In genomic region chr6:91180767-91181171, GRCm38 (mm10) we compare ENCODE assay signal across 10 mouse cellular contexts. TPM values are rescaled to one million over a fixed set of nuclear protein-coding genes. Genes with fewer than 3 reads are reported as not detected.
A peak's percentile ranks its signal among the peaks of the same experiment; 100 is the strongest.
DNase-seq lines count a peak whose midpoint lies in the region; ATAC-seq and TF ChIP-seq lines count a peak whose summit lies in the region.
"Had no signal": no experiment of that assay in that cellular context is flagged by ENCODE, and none has a peak within 500 bp of the region (broad histone marks: within the 10 kb centered on the region; RNA-seq: fewer than 3 reads in every experiment).

No protein-coding gene starts in this region.

- 0 out of 2 replicates have a peak overlapping the region, but pooled peaks have one; percentile 1 for H3K4me3 ChIP-seq in embryonic facial prominence, embryonic 10.5 days
- no peak overlapping the region for H3K4me3 ChIP-seq in forebrain, embryonic 12.5 days (replicated peaks)
- no peak overlapping the region for H3K4me3 ChIP-seq in hindbrain, postnatal 0 days (ENCODE audit: low read length)

- intact Hi-C loops in left cerebral cortex, postnatal 10 days (cut with DNase I) = no loop called here

- H3K27ac ChIP-seq in embryonic facial prominence, embryonic 10.5 days (replicated peaks) = peak overlapping the region; percentile 85
- H3K27ac ChIP-seq in forebrain, embryonic 12.5 days = 0 out of 2 replicates have a peak overlapping the region, but pooled peaks have one; percentile 25
- peak overlapping the region; percentile 26; the same call in 1 of the 2 replicates for H3K27ac ChIP-seq in hindbrain, postnatal 0 days
- H3K27ac ChIP-seq: kidney, postnatal 0 days had no signal

- H3K9me3 ChIP-seq in embryonic facial prominence, embryonic 10.5 days = no peaks in the 10 kb centered on the region
- H3K9me3 ChIP-seq in forebrain, embryonic 12.5 days = no peaks in the 10 kb centered on the region
- no peaks in the 10 kb centered on the region for H3K9me3 ChIP-seq in hindbrain, postnatal 0 days (ENCODE audit: low read length)

- TF ChIP-seq CTCF in hindbrain, postnatal 0 days (IDR thresholded peaks at IDR 0.05; ENCODE audit: low read depth) = no peak

- peaks cover 38% of the 10 kb centered on the region for H3K4me1 ChIP-seq in embryonic facial prominence, embryonic 10.5 days
- no peaks in the 10 kb centered on the region; the same call in 1 of the 2 replicates for H3K4me1 ChIP-seq in forebrain, embryonic 12.5 days
- H3K4me1 ChIP-seq in hindbrain, postnatal 0 days (ENCODE audit: insufficient read depth, low read length) = no peaks in the 10 kb centered on the region

- 40% methylated on average over 9 of the region's 9 CpGs for WGBS in embryonic facial prominence, embryonic 10.5 days
- WGBS in forebrain, embryonic 12.5 days = 57% methylated on average over 9 of the region's 9 CpGs
- 50% methylated on average over 9 of the region's 9 CpGs for WGBS in hindbrain, postnatal 0 days

- no peak for ATAC-seq in forebrain, embryonic 12.5 days (ENCODE audit: low FRiP score)
- no peak for ATAC-seq in hindbrain, postnatal 0 days
- ATAC-seq in CD4-positive, CD25-positive, alpha-beta regulatory T cell, adult 4 months = no peak
- ATAC-seq in erythroblast, adult 5-6 weeks (replicated peaks; ENCODE audit: low FRiP score, poor library complexity, severe bottlenecking) = no peak
- ATAC-seq: Patski had no signal

- H3K36me3 ChIP-seq in embryonic facial prominence, embryonic 10.5 days (replicated peaks) = no peaks in the 10 kb centered on the region
- H3K36me3 ChIP-seq in forebrain, embryonic 12.5 days (replicated peaks) = no peaks in the 10 kb centered on the region
- no peaks in the 10 kb centered on the region for H3K36me3 ChIP-seq in hindbrain, postnatal 0 days (ENCODE audit: insufficient read depth, low read length)

- no peak overlapping the region for H3K4me2 ChIP-seq in forebrain, embryonic 12.5 days
- H3K4me2 ChIP-seq in hindbrain, postnatal 0 days (ENCODE audit: low read depth, low read length) = no peak overlapping the region

- peak; percentile 46 to 51 for DNase-seq in left cerebral cortex, postnatal 10 days (ENCODE audit: extremely low spot score in 1 of 2, low spot score in 2 of 2)
- DNase-seq in left cerebral cortex, adult 11 months (ENCODE audit: low spot score) = no peak
- DNase-seq in embryonic facial prominence, embryonic 10.5 days (ENCODE audit: low spot score) = peak; percentile 67
- DNase-seq in hindbrain, postnatal 0 days (ENCODE audit: low spot score) = no peak
- no peak for DNase-seq in spleen, postnatal 4 days (ENCODE audit: low spot score in 2 of 2)

- no peaks in the 10 kb centered on the region for H3K27me3 ChIP-seq in embryonic facial prominence, embryonic 10.5 days (replicated peaks; ENCODE audit: low read depth, poor library complexity, severe bottlenecking)
- H3K27me3 ChIP-seq in forebrain, embryonic 12.5 days = no peaks in the 10 kb centered on the region
- H3K27me3 ChIP-seq in hindbrain, postnatal 0 days (ENCODE audit: insufficient read depth, low read length) = no peaks in the 10 kb centered on the region
- H3K27me3 ChIP-seq: Patski had no signal

- H3K9ac ChIP-seq in forebrain, embryonic 12.5 days = no peak overlapping the region
- no peak overlapping the region for H3K9ac ChIP-seq in hindbrain, postnatal 0 days (replicated peaks; ENCODE audit: low read length)

RNA-seq across cellular contexts. Expression of gene Hdac11, which starts 24.3 kb away (rescaled TPM):
- 100 to 1,000 TPM; 111 to 117 TPM for total RNA-seq in left cerebral cortex, postnatal 10 days (2021)
- 8.6 and 9.8 TPM in 2 replicates for polyA plus RNA-seq in embryonic facial prominence, embryonic 10.5 days (2016; fragmentation: Nextera tagmentation; extraction: Ambion mirVana)
- 16.3 and 18.0 TPM in 2 replicates for polyA plus RNA-seq in forebrain, embryonic 12.5 days (2016; fragmentation: Nextera tagmentation; extraction: Ambion mirVana)
- total RNA-seq in hindbrain, postnatal 0 days (2014; rRNA removed) = 100 and 111 TPM in 2 replicates
- polyA plus RNA-seq in hindbrain, postnatal 0 days (2015; fragmentation: Nextera tagmentation; extraction: Ambion mirVana) = 50.1 and 50.7 TPM in 2 replicates
- polyA plus RNA-seq in CD4-positive, CD25-positive, alpha-beta regulatory T cell, adult 4 months (2017; shearing (Covaris generic)) = 1 to 10 TPM; 1.5 to 2.0 TPM
- total RNA-seq in erythroblast, adult 5-6 weeks (2015; ENCODE audit: low replicate concordance) = 3.8 TPM in 1 of 2 replicates, not detected in the other
- total RNA-seq in erythroblast, adult 5-6 weeks (2017; ENCODE audit: low replicate concordance) = 0.84 and 1.8 TPM in 2 replicates

RNA-seq across cellular contexts. Expression of gene Fbln2, which starts 31.5 kb away (rescaled TPM):
- total RNA-seq in left cerebral cortex, postnatal 10 days (2021) = 10 to 100 TPM in 1 of 2 experiments, 1 to 10 TPM in 1; 9.8 to 10.9 TPM
- polyA plus RNA-seq in embryonic facial prominence, embryonic 10.5 days (2016; fragmentation: Nextera tagmentation; extraction: Ambion mirVana) = 56.6 and 69.0 TPM in 2 replicates
- polyA plus RNA-seq in forebrain, embryonic 12.5 days (2016; fragmentation: Nextera tagmentation; extraction: Ambion mirVana) = 39.4 and 45.6 TPM in 2 replicates
- total RNA-seq in hindbrain, postnatal 0 days (2014; rRNA removed) = 50.6 and 50.9 TPM in 2 replicates
- polyA plus RNA-seq in hindbrain, postnatal 0 days (2015; fragmentation: Nextera tagmentation; extraction: Ambion mirVana) = 18.5 and 21.2 TPM in 2 replicates
- polyA plus RNA-seq in CD4-positive, CD25-positive, alpha-beta regulatory T cell, adult 4 months (2017; shearing (Covaris generic)) = under 1 TPM; 0.86 to 0.90 TPM
- total RNA-seq in erythroblast, adult 5-6 weeks (2015; ENCODE audit: low replicate concordance) = not detected in 2 replicates
- total RNA-seq in erythroblast, adult 5-6 weeks (2017; ENCODE audit: low replicate concordance) = not detected in 2 replicates

Comparison
In these comparisons a context has a peak if more than half of its experiments do, and no peak if none do; other contexts are left out.
1. DNase-seq: peak in left cerebral cortex, postnatal 10 days (2 of 2) and embryonic facial prominence, embryonic 10.5 days (single experiment); none in left cerebral cortex, adult 11 months (single experiment), hindbrain, postnatal 0 days (single experiment) and spleen, postnatal 4 days (0 of 2).
2. H3K27ac ChIP-seq: peak in every context shown above with its lines; median percentile 85 in embryonic facial prominence, embryonic 10.5 days; 26 in hindbrain, postnatal 0 days; 25 in forebrain, embryonic 12.5 days.
3. RNA of gene Fbln2, which starts 31.5 kb away (polyA plus RNA-seq): 56.6 to 69.0 TPM in embryonic facial prominence, embryonic 10.5 days, 39.4 to 45.6 TPM in forebrain, embryonic 12.5 days and 18.5 to 21.2 TPM in hindbrain, postnatal 0 days; 0.86 to 0.90 TPM in CD4-positive, CD25-positive, alpha-beta regulatory T cell, adult 4 months; every median in the first group is over 10 times any median in the second.